ENCODE assay signal across 8 mouse cellular contexts in the genomic region with DNA sequence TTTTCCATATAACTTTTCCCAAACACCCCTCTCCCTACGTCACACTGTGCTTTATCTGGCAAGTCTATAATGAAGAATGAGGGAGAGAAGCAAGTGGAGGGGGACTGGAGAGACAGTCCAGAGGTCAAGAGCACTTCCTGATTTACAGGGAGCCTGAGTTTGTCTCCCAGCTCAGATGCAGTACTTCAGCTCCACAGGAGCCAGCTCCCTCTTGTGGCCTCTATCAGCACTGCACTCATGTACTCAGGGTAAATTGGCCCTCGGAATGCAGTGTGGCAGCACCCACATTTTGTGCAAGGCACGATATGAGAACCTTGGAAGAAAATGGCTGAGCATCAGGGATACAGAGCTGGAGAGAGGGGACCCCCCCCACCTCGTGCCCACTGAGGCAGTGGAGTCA. TPM values are rescaled to one million over a fixed set of nuclear protein-coding genes. Genes with fewer than 3 reads are reported as not detected.
DNase-seq lines count a peak whose midpoint lies in the region; ATAC-seq and TF ChIP-seq lines count a peak whose summit lies in the region.

No protein-coding gene starts in this region.

- H3K36me3 ChIP-seq in forebrain, embryonic 14.5 days (ENCODE audit: control insufficient read depth, insufficient read depth, low read length) = no peaks in the 10 kb centered on the region
- no peaks in the 10 kb centered on the region for H3K36me3 ChIP-seq in forebrain, embryonic 13.5 days (ENCODE audit: poor library complexity, severe bottlenecking)
- H3K36me3 ChIP-seq in lung, postnatal 0 days (ENCODE audit: insufficient read depth, low read length) = no peaks in the 10 kb centered on the region

- no peaks in the 10 kb centered on the region for H3K4me1 ChIP-seq in forebrain, embryonic 14.5 days (ENCODE audit: control insufficient read depth, insufficient read depth, low read length)
- no peaks in the 10 kb centered on the region for H3K4me1 ChIP-seq in forebrain, embryonic 13.5 days
- H3K4me1 ChIP-seq in lung, postnatal 0 days (ENCODE audit: insufficient read depth, low read depth, low read length) = no peaks in the 10 kb centered on the region

- no peak for TF ChIP-seq EP300 in lung, postnatal 0 days (IDR thresholded peaks at IDR 0.05)

- WGBS in forebrain, embryonic 14.5 days = 16% methylated on average over 4 of the region's 4 CpGs
- 10% methylated on average over 4 of the region's 4 CpGs for WGBS in forebrain, embryonic 13.5 days
- 13% methylated on average over 4 of the region's 4 CpGs for WGBS in lung, postnatal 0 days

- H3K4me3 ChIP-seq in forebrain, embryonic 14.5 days (ENCODE audit: low read depth, low read length) = no peak overlapping the region
- H3K4me3 ChIP-seq in forebrain, embryonic 13.5 days = no peak overlapping the region
- H3K4me3 ChIP-seq in lung, postnatal 0 days (ENCODE audit: low read depth, low read length) = no peak overlapping the region

- H3K4me2 ChIP-seq in forebrain, embryonic 14.5 days (ENCODE audit: low read length) = no peak overlapping the region
- H3K4me2 ChIP-seq in forebrain, embryonic 13.5 days = no peak overlapping the region
- H3K4me2 ChIP-seq in lung, postnatal 0 days (replicated peaks; ENCODE audit: low read depth, low read length) = no peak overlapping the region

- no peaks in the 10 kb centered on the region; the same call in 1 of the 2 replicates for H3K27me3 ChIP-seq in forebrain, embryonic 14.5 days (replicated peaks; ENCODE audit: control insufficient read depth, insufficient read depth, low read length)
- 0 out of 2 replicates have a peak, but pooled peaks cover 7% of the 10 kb centered on the region for H3K27me3 ChIP-seq in forebrain, embryonic 13.5 days
- H3K27me3 ChIP-seq in lung, postnatal 0 days (replicated peaks; ENCODE audit: insufficient read depth, low read length) = no peaks in the 10 kb centered on the region

- peak; percentile 69 for DNase-seq in forebrain, embryonic 14.5 days (ENCODE audit: low spot score)
- DNase-seq in urinary bladder, postnatal 14 days (ENCODE audit: low spot score) = peak; percentile 65
- DNase-seq in urinary bladder, postnatal 10 days (ENCODE audit: low spot score) = no peak
- DNase-seq in embryo, embryonic 10 days (ENCODE audit: low spot score) = peak; percentile 74
- DNase-seq in kidney, postnatal 14 days = peak; percentile 64
- peak; percentile 73 for DNase-seq in lung, postnatal 0 days (ENCODE audit: low spot score)
- peak; percentile 27 for DNase-seq in spleen, adult 12 weeks (ENCODE audit: low spot score)

- TF ChIP-seq CTCF in lung, postnatal 0 days (IDR thresholded peaks at IDR 0.05) = peak; percentile 94

- H3K9ac ChIP-seq in forebrain, embryonic 14.5 days (ENCODE audit: low read length) = no peak overlapping the region
- no peak overlapping the region for H3K9ac ChIP-seq in forebrain, embryonic 13.5 days
- no peak overlapping the region for H3K9ac ChIP-seq in lung, postnatal 0 days (replicated peaks; ENCODE audit: low read depth)

- H3K27ac ChIP-seq in forebrain, embryonic 14.5 days (ENCODE audit: low read depth, low read length) = no peak overlapping the region
- H3K27ac ChIP-seq in forebrain, embryonic 13.5 days = no peak overlapping the region
- H3K27ac ChIP-seq in lung, postnatal 0 days (ENCODE audit: low read length) = no peak overlapping the region

- H3K9me3 ChIP-seq in forebrain, embryonic 14.5 days (replicated peaks; ENCODE audit: control insufficient read depth, low read length) = no peaks in the 10 kb centered on the region
- no peaks in the 10 kb centered on the region for H3K9me3 ChIP-seq in forebrain, embryonic 13.5 days (replicated peaks)
- no peaks in the 10 kb centered on the region for H3K9me3 ChIP-seq in lung, postnatal 0 days (ENCODE audit: low read length)

- ATAC-seq in forebrain, embryonic 14.5 days = 0 out of 2 replicates have a peak, but pooled peaks have one; percentile 7
- no peak for ATAC-seq in forebrain, embryonic 13.5 days
- peak; percentile 56 for ATAC-seq in lung, postnatal 0 days

RNA-seq across cellular contexts. Expression of a gene that starts 15.0 kb away (rescaled TPM):
- polyA plus RNA-seq in forebrain, embryonic 14.5 days (2014; fragmentation: Nextera tagmentation; extraction: Ambion mirVana) = 6.7 and 7.8 TPM in 2 replicates
- 7.0 and 7.5 TPM in 2 replicates for polyA plus RNA-seq in forebrain, embryonic 13.5 days (2015; fragmentation: Nextera tagmentation; extraction: Ambion mirVana)
- polyA plus RNA-seq in lung, postnatal 0 days (2015; fragmentation: Nextera tagmentation; extraction: Ambion mirVana) = 6.4 and 6.5 TPM in 2 replicates

RNA-seq across cellular contexts. Expression of a gene that starts 15.6 kb away (rescaled TPM):
- 0.52 and 1.1 TPM in 2 replicates for polyA plus RNA-seq in forebrain, embryonic 14.5 days (2014; fragmentation: Nextera tagmentation; extraction: Ambion mirVana)
- 0.22 and 0.62 TPM in 2 replicates for polyA plus RNA-seq in forebrain, embryonic 13.5 days (2015; fragmentation: Nextera tagmentation; extraction: Ambion mirVana)
- 529 and 716 TPM in 2 replicates for polyA plus RNA-seq in lung, postnatal 0 days (2015; fragmentation: Nextera tagmentation; extraction: Ambion mirVana)

RNA-seq across cellular contexts. Expression of a gene that starts 43.0 kb away (rescaled TPM):
- polyA plus RNA-seq in forebrain, embryonic 14.5 days (2014; fragmentation: Nextera tagmentation; extraction: Ambion mirVana) = 1.1 and 1.4 TPM in 2 replicates
- polyA plus RNA-seq in forebrain, embryonic 13.5 days (2015; fragmentation: Nextera tagmentation; extraction: Ambion mirVana) = 1.5 and 2.3 TPM in 2 replicates
- 6.5 and 7.6 TPM in 2 replicates for polyA plus RNA-seq in lung, postnatal 0 days (2015; fragmentation: Nextera tagmentation; extraction: Ambion mirVana)

RNA-seq across cellular contexts. Expression of a gene that starts 49.0 kb away (rescaled TPM):
- polyA plus RNA-seq in forebrain, embryonic 14.5 days (2014; fragmentation: Nextera tagmentation; extraction: Ambion mirVana) = not detected in 2 replicates
- 0.10 TPM in 1 of 2 replicates, not detected in the other for polyA plus RNA-seq in forebrain, embryonic 13.5 days (2015; fragmentation: Nextera tagmentation; extraction: Ambion mirVana)
- polyA plus RNA-seq in lung, postnatal 0 days (2015; fragmentation: Nextera tagmentation; extraction: Ambion mirVana) = 28.0 and 35.9 TPM in 2 replicates

RNA-seq across cellular contexts. Expression of a gene that starts 54.8 kb away (rescaled TPM):
- polyA plus RNA-seq in forebrain, embryonic 14.5 days (2014; fragmentation: Nextera tagmentation; extraction: Ambion mirVana) = 44.3 and 45.5 TPM in 2 replicates
- polyA plus RNA-seq in forebrain, embryonic 13.5 days (2015; fragmentation: Nextera tagmentation; extraction: Ambion mirVana) = 37.5 and 41.0 TPM in 2 replicates
- polyA plus RNA-seq in lung, postnatal 0 days (2015; fragmentation: Nextera tagmentation; extraction: Ambion mirVana) = 57.8 and 59.0 TPM in 2 replicates

Comparison
In these comparisons a context has a peak if more than half of its experiments do, and no peak if none do; other contexts are left out.
1. RNA of a gene that starts 15.6 kb away (polyA plus RNA-seq): 529 to 716 TPM in lung, postnatal 0 days; 0.52 to 1.1 TPM in forebrain, embryonic 14.5 days and 0.22 to 0.62 TPM in forebrain, embryonic 13.5 days; every median in the first group is over 100 times any median in the second.